Mouse (Mus musculus) liver, embryonic 14.5 days (tissue): ENCODE measurements around the gene C3ar1. TPM values are rescaled to one million over a fixed set of nuclear protein-coding genes. Genes with fewer than 3 reads are reported as not detected.
A peak's percentile ranks its signal among the peaks of the same experiment; 100 is the strongest.

Source experiments
- ATAC-seq: fragments of 200-750 bp; cut with Nextera tagmentation; 2 replicates; pipeline ENCODE4 v1.8.0; 2017; ENCODE audit warnings: moderate number of reproducible peaks, mild to moderate bottlenecking, moderate library complexity; ENCODE audit not compliant: insufficient read depth
- DNase-seq, 3 experiments: peaks; one replicate each; pipeline ENCODE4 v3.0.0-alpha.2; 2012 to 2013; ENCODE audit warnings: low read depth in 3 of 3, low spot score in 3 of 3
- H3K27ac ChIP-seq: fragments of 300-500 bp; sonication (generic); 2 replicates; pipeline ENCODE4 v1.5.1; 2014; ENCODE audit warnings: moderate library complexity, mild to moderate bottlenecking, control low read depth, inconsistent platforms
- H3K27me3 ChIP-seq: fragments of 300-500 bp; sonication (generic); 2 replicates; pipeline ENCODE4 v1.6.1; 2014; ENCODE audit warnings: mild to moderate bottlenecking, low read length, moderate library complexity; ENCODE audit not compliant: control insufficient read depth, insufficient read depth
- H3K36me3 ChIP-seq: fragments of 300-500 bp; sonication (generic); replicated peaks from 2 replicates; pipeline ENCODE4 v1.6.1; 2014; ENCODE audit warnings: low read depth; ENCODE audit not compliant: control insufficient read depth, insufficient read depth
- H3K4me1 ChIP-seq, 2 experiments: fragments of 200-500 bp in 1 of 2; fragments of 300-500 bp in 1 of 2; sonication (generic) in 1 of 2; replicated peaks; 2 replicates each; pipeline ENCODE4 v1.6.1; 2012 to 2014; ENCODE audit warnings: antibody characterized with exemption in 1 of 2, inconsistent platforms in 1 of 2, low read length in 1 of 2; ENCODE audit not compliant: control insufficient read depth in 2 of 2, insufficient read depth in 2 of 2
- H3K4me2 ChIP-seq: fragments of 300-500 bp; sonication (generic); 2 replicates; pipeline ENCODE4 v1.6.1; 2014; ENCODE audit warnings: low read depth, mild to moderate bottlenecking, control low read depth, moderate library complexity
- H3K4me3 ChIP-seq, 2 experiments: fragments of 200-500 bp in 1 of 2; fragments of 300-500 bp in 1 of 2; sonication (generic) in 1 of 2; 2 replicates each; pipeline ENCODE4 v1.5.1; 2012 to 2014; ENCODE audit warnings: low read depth in 2 of 2, low read length in 2 of 2, mild to moderate bottlenecking in 2 of 2, control low read depth in 1 of 2, inconsistent platforms in 1 of 2, moderate library complexity in 1 of 2; ENCODE audit not compliant: insufficient read depth in 1 of 2
- H3K9ac ChIP-seq: fragments of 300-500 bp; sonication (generic); replicated peaks from 2 replicates; pipeline ENCODE4 v1.6.1; 2014; ENCODE audit warnings: mild to moderate bottlenecking, control low read depth, moderate library complexity
- H3K9me3 ChIP-seq: fragments of 300-500 bp; sonication (generic); 2 replicates; pipeline ENCODE4 v1.6.1; 2016; ENCODE audit warnings: low read length, mixed read lengths; ENCODE audit not compliant: control insufficient read depth
- CTCF ChIP-seq: IDR thresholded peaks from 2 replicates; pipeline ENCODE4 v1.5.1; 2016; ENCODE audit warnings: antibody characterized with exemption, low read depth, control low read depth
- EP300 ChIP-seq: IDR thresholded peaks from 2 replicates; pipeline ENCODE4 v1.6.1; 2016; ENCODE audit warnings: antibody characterized with exemption, low read depth
- WGBS: fragments of 180-500 bp; shearing (Covaris S2); extraction: QIAGEN DNeasy Blood & Tissue Kit; methylation state at CpG from one replicate; pipeline ENCODE4 v1.1.7; 2014; ENCODE audit not compliant: insufficient replicate concordance; 5-methylcytosine and 5-hydroxymethylcytosine counted together
- polyA plus RNA-seq, 2 experiments: library from polyadenylated mRNA; depleted of rRNA in 1 of 2; stranded (reverse) in 1 of 2; unstranded in 1 of 2; fragments of >200 nt; fragmentation: Nextera tagmentation in 1 of 2; extraction: Ambion mirVana in 1 of 2; gene quantifications; 2 replicates each; pipeline versions ENCODE4 v1.2.1 to v1.2.3; 2012 to 2014

Gene C3ar1
- polyA plus RNA-seq, 2 experiments = 0.55 to 0.66 TPM

DNA sequence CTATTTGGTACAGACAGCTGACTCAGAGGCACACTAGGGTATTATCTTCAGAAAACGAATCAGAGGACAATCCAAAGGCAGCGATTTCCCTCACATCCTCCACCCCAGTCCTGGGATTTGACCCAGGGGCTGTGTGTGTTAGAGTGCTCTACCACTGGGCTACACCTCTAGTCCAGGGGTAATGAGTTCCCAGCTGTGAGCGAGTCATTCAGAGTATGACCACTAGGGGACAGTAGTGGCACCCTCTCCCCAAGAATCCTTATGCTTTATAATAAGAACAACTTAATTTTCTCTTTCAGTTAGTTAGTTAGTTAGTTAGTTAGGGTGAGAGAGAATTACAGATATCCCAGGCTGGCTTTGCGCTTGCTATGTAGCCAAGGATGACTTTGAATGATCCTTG is 21.6 kb downstream of the C3ar1 start:
- H3K9me3 ChIP-seq = no peaks in the 10 kb centered on the region
- DNase-seq (no peak), ATAC-seq (peak; percentile 51)

GRCm38 (mm10) chr6:122832880-122833279 is 23.1 kb downstream of the C3ar1 start:
- no peaks in the 10 kb centered on the region for H3K9me3 ChIP-seq
- no peak overlapping the region for H3K27ac ChIP-seq
- H3K4me2 ChIP-seq = no peak overlapping the region
- H3K9ac ChIP-seq = no peak overlapping the region
- H3K36me3 ChIP-seq = no peaks in the 10 kb centered on the region; the same call in none of the 2 replicates
- no peak for DNase-seq
- WGBS = 69% methylated on average over 7 of the region's 7 CpGs
- TF ChIP-seq CTCF (no peak), EP300 (no peak)
- no peaks in the 10 kb centered on the region for H3K27me3 ChIP-seq
- H3K4me1 ChIP-seq = no peaks in the 10 kb centered on the region
- ATAC-seq = no peak
- no peak overlapping the region for H3K4me3 ChIP-seq

More for the DNA sequence above, 21.6 kb downstream of the C3ar1 start:
- Histone ChIP-seq H3K36me3 (peaks cover 2% of the 10 kb centered on the region), H3K9ac (no peak overlapping the region), H3K4me1 (no peaks in the 10 kb centered on the region), H3K4me2 (no peak overlapping the region), H3K4me3 (no peak overlapping the region), H3K27me3 (no peaks in the 10 kb centered on the region), H3K27ac (no peak overlapping the region)
- 47% methylated on average over 4 of the region's 4 CpGs for WGBS
- peak; percentile 93 for TF ChIP-seq CTCF
- no peak for TF ChIP-seq EP300

DNA sequence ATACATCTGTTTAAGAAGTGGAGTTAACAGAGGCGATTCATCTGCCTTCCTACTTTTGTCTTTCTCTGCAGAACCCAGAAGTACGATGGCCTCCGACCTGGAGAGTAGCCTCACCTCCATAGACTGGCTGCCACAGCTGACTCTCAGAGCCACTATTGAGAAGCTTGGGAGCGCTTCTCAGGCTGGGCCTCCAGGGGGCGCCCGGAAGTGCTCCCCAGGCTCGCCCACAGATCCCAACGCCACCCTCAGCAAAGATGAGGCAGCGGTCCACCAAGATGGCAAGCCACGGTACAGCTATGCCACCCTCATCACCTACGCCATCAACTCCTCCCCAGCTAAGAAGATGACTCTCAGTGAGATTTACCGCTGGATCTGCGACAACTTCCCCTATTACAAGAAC is 27.9 kb downstream of the C3ar1 start:
- Histone ChIP-seq H3K27me3 (no peaks in the 10 kb centered on the region), H3K27ac (no peak overlapping the region), H3K4me3 (no peak overlapping the region), H3K9ac (no peak overlapping the region), H3K36me3 (no peaks in the 10 kb centered on the region; the same call in 1 of the 2 replicates), H3K4me1 (peaks cover 17 to 21% of the 10 kb centered on the region in 2 experiments), H3K4me2 (no peak overlapping the region), H3K9me3 (no peaks in the 10 kb centered on the region)
- peak; percentile 87 for TF ChIP-seq CTCF
- no peak for TF ChIP-seq EP300
- 40% methylated on average over 13 of the region's 13 CpGs for WGBS
- DNase-seq = no peak
- ATAC-seq = no peak

DNA sequence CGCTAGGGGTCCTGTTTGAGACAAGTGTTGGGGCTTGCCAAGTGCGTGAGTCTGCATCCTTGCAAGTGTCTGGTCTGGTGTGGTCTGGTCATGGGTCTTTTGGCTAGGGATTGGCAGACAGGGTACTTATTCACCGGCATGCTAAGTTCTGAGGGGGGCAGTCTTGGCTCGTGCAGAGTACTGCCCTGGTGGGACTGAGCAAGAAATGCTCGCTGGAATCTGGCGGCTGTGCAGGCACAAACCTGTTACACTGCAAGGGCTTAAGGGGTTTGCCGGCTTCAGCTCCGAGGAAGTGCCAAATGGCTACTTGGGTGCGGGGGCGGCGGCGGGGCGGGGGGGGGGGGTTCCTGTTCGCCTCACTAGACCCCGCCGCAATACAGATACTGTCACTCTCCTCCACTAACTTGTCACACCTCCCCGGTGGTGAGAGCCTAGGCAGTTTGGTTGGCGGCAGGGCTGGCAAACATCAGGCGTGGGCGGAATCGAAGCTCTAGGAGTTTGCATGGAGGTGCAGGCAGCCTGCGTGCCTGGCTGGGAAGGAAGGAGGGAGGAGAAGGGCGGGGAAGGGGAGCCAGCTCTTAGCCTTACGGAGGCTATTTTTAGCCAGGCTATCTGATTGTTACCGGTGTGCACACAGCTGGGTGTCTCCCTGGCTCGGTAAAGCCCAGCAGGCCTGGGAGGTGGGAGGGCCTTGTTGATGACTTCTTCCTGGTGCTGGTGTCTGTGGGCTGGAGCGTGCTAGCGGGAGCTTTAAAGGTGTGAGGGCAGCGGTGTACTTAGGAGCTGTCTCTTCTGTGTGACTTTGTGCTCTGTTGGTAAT is 29.8 kb downstream of the C3ar1 start:
- ATAC-seq = peak; percentile 97
- 6% methylated on average over 28 of the region's 29 CpGs for WGBS
- H3K9me3 ChIP-seq = no peaks in the 10 kb centered on the region
- H3K4me2 ChIP-seq = peak overlapping the region; percentile 84
- DNase-seq = peak; percentile 71 to 81 (median 72)
- peaks cover 2% of the 10 kb centered on the region for H3K27me3 ChIP-seq
- H3K27ac ChIP-seq = peak overlapping the region; percentile 56
- H3K9ac ChIP-seq = peak overlapping the region; percentile 62
- peak overlapping the region; percentile 51 to 58 for H3K4me3 ChIP-seq
- peaks cover 19 to 30% of the 10 kb centered on the region in 2 experiments for H3K4me1 ChIP-seq
- TF ChIP-seq EP300 (no peak), CTCF (no peak)
- no peaks in the 10 kb centered on the region; the same call in 1 of the 2 replicates for H3K36me3 ChIP-seq

GRCm38 (mm10) chr6:122825166-122825565 is 30.8 kb downstream of the C3ar1 start:
- ATAC-seq (no peak), DNase-seq (no peak)
- H3K9me3 ChIP-seq = no peaks in the 10 kb centered on the region
- peaks cover 26 to 36% of the 10 kb centered on the region in 2 experiments for H3K4me1 ChIP-seq
- no peak overlapping the region for H3K4me3 ChIP-seq
- no peak overlapping the region for H3K9ac ChIP-seq
- H3K4me2 ChIP-seq = no peak overlapping the region
- TF ChIP-seq CTCF (no peak), EP300 (no peak)
- 85% methylated on average over 9 of the region's 9 CpGs for WGBS
- H3K27ac ChIP-seq = no peak overlapping the region
- H3K27me3 ChIP-seq = peaks cover 8% of the 10 kb centered on the region
- no peaks in the 10 kb centered on the region; the same call in 1 of the 2 replicates for H3K36me3 ChIP-seq
